Mouse (Mus musculus) kidney, embryonic 16.5 days (tissue): Measurements from ENCODE around the gene Pex11b. TPM values are rescaled to one million over a fixed set of nuclear protein-coding genes. Genes with fewer than 3 reads are reported as not detected.

Experiments used
- ATAC-seq: fragments of 200-750 bp; cut with Nextera tagmentation; 2 replicates; pipeline ENCODE4 v1.8.0; 2017; ENCODE audit warnings: moderate TSS enrichment; ENCODE audit not compliant: low FRiP score, low TSS enrichment
- H3K27ac ChIP-seq: fragments of 300-500 bp; sonication (generic); 2 replicates; pipeline ENCODE4 v1.5.1; 2014; ENCODE audit warnings: low read length
- H3K27me3 ChIP-seq: fragments of 300-500 bp; sonication (generic); 2 replicates; pipeline ENCODE4 v1.6.1; 2014; ENCODE audit warnings: low read length, control low read depth, mixed read lengths; ENCODE audit not compliant: insufficient read depth
- H3K36me3 ChIP-seq: fragments of 300-500 bp; sonication (generic); 2 replicates; pipeline ENCODE4 v1.6.1; 2014; ENCODE audit warnings: low read length, control low read depth, mixed read lengths; ENCODE audit not compliant: insufficient read depth
- H3K4me1 ChIP-seq: fragments of 300-500 bp; sonication (generic); 2 replicates; pipeline ENCODE4 v1.6.1; 2014; ENCODE audit warnings: low read length, control low read depth, mixed read lengths; ENCODE audit not compliant: insufficient read depth
- H3K4me2 ChIP-seq: fragments of 300-500 bp; sonication (generic); replicated peaks from 2 replicates; pipeline ENCODE4 v1.6.1; 2014; ENCODE audit warnings: low read depth, low read length
- H3K4me3 ChIP-seq: fragments of 300-500 bp; sonication (generic); 2 replicates; pipeline ENCODE4 v1.5.1; 2014; ENCODE audit warnings: mild to moderate bottlenecking, low read length
- H3K9ac ChIP-seq: fragments of 300-500 bp; sonication (generic); replicated peaks from 2 replicates; pipeline ENCODE4 v1.6.1; 2014; ENCODE audit warnings: low read length
- H3K9me3 ChIP-seq: fragments of 300-500 bp; sonication (generic); 2 replicates; pipeline ENCODE4 v1.6.1; 2016; ENCODE audit warnings: low read length, control low read depth
- WGBS: fragments of 180-500 bp; shearing (Covaris S2); extraction: QIAGEN DNeasy Blood & Tissue Kit; methylation state at CpG from one replicate; pipeline ENCODE4 v1.1.7; 2014; 5-methylcytosine and 5-hydroxymethylcytosine counted together
- polyA plus RNA-seq: library from polyadenylated mRNA; unstranded; fragments of >200 nt; fragmentation: Nextera tagmentation; extraction: Ambion mirVana; gene quantifications from 2 replicates; pipeline ENCODE4 v1.2.1, GENCODE M21; 2015

Pex11b gene
- polyA plus RNA-seq, result 56.4 and 60.6 TPM in 2 replicates

DNA sequence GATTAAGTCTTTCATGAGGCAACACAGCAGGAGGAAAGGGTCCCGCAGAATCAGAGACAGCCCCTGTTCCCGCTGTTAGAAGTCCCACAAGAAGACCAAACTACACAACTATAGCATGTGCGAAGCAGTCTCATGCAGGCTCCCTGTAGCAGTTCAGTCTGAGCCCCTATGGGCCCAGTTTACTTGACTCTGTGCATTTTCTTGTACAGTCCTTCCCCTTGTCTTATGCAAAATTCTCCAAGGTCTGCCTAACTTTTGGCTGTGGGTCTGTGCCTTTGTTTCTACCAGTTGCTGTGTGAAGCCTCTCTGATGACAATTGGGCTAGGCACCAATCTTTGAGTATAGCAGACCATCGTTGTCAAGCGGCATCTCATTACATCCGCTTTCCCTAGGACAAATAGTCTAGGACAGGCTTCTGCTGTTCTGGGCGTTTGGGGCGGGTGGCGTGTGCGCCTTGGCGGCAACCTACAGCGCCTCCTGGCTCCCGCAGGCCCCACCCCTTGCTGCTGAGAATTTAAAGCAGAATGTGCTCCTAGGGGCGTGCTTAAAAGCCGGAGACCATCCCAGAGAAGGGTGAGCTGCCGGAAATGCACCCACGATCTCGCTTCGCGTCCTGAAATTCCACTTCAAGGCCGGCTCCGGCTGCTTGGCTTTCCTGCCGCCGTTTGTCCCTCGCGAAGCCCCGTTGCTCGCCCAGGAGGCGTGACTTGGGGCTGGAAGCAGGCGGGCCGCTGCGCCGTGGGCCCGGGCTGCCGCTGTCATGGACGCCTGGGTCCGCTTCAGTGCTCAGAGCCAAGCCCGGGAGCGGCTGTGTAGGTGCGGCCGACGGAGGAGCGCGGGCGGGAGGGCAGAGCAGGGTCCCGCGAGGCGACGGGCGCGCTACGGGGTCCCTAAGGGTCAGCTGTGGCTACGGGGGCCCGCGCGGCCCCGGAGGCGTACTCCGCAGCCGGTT, at the start of gene Pex11b, which contains the start of gene Gm42957:
Gene Pex11b, plus strand, starts transcription at position 449 of the 952 bp plus-strand sequence.
Gene Gm42957, plus strand, starts transcription at position 547 of the 952 bp plus-strand sequence.
- Histone ChIP-seq H3K27ac (peak within 1 kb of the TSS; percentile 90), H3K4me1 (peaks cover 30% of the 10 kb centered on the region), H3K4me2 (peak within 1 kb of the TSS; percentile 70), H3K27me3 (no peaks in the 10 kb centered on the region), H3K4me3 (peak within 1 kb of the TSS; percentile 97), H3K9me3 (no peaks in the 10 kb centered on the region), H3K36me3 (peaks cover 42% of the 10 kb centered on the region), H3K9ac (peak within 1 kb of the TSS; percentile 98)
- 2% methylated on average over 60 of the region's 60 CpGs for WGBS
- ATAC-seq, result peak; percentile 95

DNA sequence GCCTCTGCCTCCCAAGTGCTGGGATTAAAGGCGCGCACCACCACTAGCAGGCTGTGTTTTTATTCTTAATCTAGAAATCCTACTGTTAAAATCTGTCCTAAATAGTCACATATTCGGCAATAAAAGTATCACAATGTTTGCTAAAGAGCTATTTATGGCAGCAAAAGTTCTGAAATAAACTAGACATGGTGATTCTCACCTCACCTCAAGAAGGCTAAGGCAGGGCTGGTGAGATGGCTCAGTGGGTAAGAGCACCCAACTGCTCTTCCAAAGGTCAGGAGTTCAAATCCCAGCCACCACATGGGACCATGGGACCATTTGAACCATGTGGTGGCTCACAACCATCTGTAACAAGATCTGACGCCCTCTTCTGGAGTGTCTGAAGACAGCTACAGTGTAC, 44.5 kb upstream of the Pex11b start:
- ATAC-seq, result no peak
- WGBS, result 80% methylated on average over 4 of the region's 4 CpGs
- Histone ChIP-seq H3K4me3 (no peak overlapping the region), H3K4me1 (no peaks in the 10 kb centered on the region; the same call in 1 of the 2 replicates), H3K27me3 (peaks cover 9% of the 10 kb centered on the region), H3K9ac (no peak overlapping the region), H3K27ac (no peak overlapping the region), H3K9me3 (no peaks in the 10 kb centered on the region; the same call in 1 of the 2 replicates), H3K4me2 (no peak overlapping the region), H3K36me3 (no peaks in the 10 kb centered on the region)

DNA sequence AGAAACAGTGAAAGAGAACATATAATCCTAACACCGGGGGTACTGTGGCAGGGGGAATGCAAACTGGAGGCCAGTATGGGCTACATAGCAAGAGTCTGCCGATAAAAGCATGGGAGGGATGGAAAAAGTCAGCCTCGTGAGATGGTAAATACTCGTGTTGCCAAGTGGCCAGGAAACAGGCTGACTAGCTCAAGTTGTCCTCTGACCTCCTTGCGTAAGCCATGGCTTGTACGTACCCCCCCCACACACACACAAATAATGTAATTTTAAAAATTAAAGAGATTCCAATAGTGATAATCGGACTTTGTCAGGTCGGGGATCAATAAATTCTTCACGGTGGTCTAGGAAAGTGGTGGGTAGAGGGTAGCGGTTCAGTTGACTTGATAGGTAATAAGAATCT, 41.8 kb upstream of the Pex11b start:
- ATAC-seq, result no peak
- H3K36me3 ChIP-seq, result no peaks in the 10 kb centered on the region
- no peaks in the 10 kb centered on the region; the same call in 1 of the 2 replicates for H3K9me3 ChIP-seq
- H3K9ac ChIP-seq, result peak overlapping the region; percentile 85
- H3K27ac ChIP-seq, result peak overlapping the region; percentile 83; the same call in 1 of the 2 replicates
- under 1% methylated on average over 10 of the region's 10 CpGs for WGBS
- H3K4me1 ChIP-seq, result peaks cover 24% of the 10 kb centered on the region
- peak overlapping the region; percentile 77 for H3K4me3 ChIP-seq
- peaks cover 18% of the 10 kb centered on the region for H3K27me3 ChIP-seq
- H3K4me2 ChIP-seq, result peak overlapping the region; percentile 96

DNA sequence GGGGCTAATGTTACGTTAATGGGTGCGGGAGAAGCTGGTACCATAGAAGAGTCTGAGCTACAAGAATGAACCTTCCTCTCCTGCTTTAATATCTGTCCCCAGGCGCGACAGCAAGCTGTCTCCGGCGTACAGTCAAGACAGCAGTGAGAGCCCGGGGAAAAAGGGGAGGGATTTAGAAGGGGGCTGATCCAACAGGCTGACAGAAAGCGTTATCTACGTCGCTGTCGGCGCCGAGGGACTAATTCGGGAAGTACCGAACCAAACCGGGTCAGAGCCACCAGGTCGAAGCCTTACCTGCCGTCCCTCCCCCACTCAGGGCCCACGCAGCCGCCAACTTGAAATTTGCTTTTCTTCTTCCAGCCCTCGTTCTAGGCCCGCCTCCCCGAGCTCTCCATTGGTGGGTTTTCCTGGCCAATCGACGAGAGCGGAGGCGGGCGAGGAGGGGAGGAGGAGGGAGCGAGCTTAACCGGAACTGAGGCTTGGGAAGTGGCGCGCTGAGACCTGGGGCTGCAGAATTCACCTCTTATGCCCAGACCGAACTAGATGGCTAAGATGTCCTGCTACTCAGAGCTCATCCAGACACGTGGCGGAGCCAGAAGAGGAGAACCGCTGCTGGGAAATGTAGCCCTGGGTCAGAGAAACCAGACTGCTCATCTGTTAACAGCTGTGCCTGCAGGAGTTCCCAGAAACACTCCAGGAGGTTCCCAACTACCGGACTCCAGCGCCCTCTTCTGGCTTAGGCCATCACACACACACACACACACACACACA, 41.2 kb upstream of the Pex11b start, which contains the start of gene Polr3gl:
Gene Polr3gl, minus strand, starts transcription at position 392 of the 771 bp plus-strand sequence.
- peaks cover 22% of the 10 kb centered on the region for H3K27me3 ChIP-seq
- WGBS, result under 1% methylated on average over 38 of the region's 38 CpGs
- peaks cover 28% of the 10 kb centered on the region for H3K4me1 ChIP-seq

DNA sequence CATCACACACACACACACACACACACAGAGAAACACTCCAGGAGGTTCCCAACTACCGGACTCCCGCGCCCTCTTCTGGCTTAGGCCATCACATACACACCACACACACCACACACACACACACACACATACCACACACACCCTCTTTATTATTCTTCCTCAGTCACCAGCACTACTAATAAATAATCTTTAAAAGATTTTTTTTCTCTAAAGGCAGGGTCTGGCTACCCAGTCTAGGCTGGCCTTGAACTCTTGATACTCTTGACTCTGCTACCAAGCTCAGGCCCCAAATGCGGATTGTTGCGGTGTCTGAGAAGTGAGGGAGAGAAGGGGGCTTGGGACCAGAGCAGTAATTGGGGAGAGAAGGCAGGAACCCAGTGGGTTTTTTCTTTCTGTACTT, 40.3 kb upstream of the Pex11b start:
- ATAC-seq, result no peak
- Histone ChIP-seq H3K27ac (no peak overlapping the region), H3K4me2 (no peak overlapping the region), H3K4me1 (peaks cover 29% of the 10 kb centered on the region), H3K36me3 (no peaks in the 10 kb centered on the region), H3K27me3 (peaks cover 25% of the 10 kb centered on the region), H3K9ac (no peak overlapping the region), H3K4me3 (no peak overlapping the region), H3K9me3 (no peaks in the 10 kb centered on the region)
- whole genome bisulfite sequencing, result 72% methylated on average over 5 of the region's 5 CpGs

More for the DNA sequence above, 41.2 kb upstream of the Pex11b start, which contains the start of gene Polr3gl:
- Histone ChIP-seq H3K9me3 (no peaks in the 10 kb centered on the region; the same call in 1 of the 2 replicates), H3K27ac (peak within 1 kb of the TSS; percentile 83), H3K36me3 (no peaks in the 10 kb centered on the region), H3K4me3 (peak within 1 kb of the TSS; percentile 77), H3K9ac (peak within 1 kb of the TSS; percentile 85), H3K4me2 (peak within 1 kb of the TSS; percentile 96)
- ATAC-seq, result peak; percentile 89

DNA sequence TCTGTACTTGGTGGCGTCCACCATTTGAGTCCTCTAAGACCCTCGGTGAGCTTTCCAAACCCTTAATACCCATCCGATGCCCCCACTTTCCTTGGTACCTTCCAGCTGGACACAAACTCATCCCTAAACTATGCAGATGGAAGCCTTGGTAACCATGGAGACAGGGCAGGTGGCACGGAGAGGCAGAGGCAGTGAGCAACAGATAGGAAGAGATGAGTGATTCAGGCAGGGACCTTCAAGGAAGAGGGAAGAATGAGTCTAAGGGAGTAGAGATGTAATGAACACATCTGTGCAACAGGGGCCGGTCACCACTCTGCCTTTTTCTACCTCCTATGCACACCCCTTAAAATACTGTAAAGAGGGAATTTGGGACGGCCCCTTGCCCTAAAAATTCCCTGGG, 39.5 kb upstream of the Pex11b start:
- WGBS, result 29% methylated on average over 6 of the region's 6 CpGs
- Histone ChIP-seq H3K4me1 (peaks cover 33% of the 10 kb centered on the region), H3K9me3 (no peaks in the 10 kb centered on the region), H3K4me3 (peak overlapping the region; percentile 53; the same call in 1 of the 2 replicates), H3K4me2 (peak overlapping the region; percentile 69; the same call in 1 of the 2 replicates), H3K36me3 (no peaks in the 10 kb centered on the region), H3K27ac (no peak overlapping the region), H3K9ac (peak overlapping the region; percentile 63; the same call in 1 of the 2 replicates), H3K27me3 (peaks cover 25% of the 10 kb centered on the region)
- no peak for ATAC-seq

DNA sequence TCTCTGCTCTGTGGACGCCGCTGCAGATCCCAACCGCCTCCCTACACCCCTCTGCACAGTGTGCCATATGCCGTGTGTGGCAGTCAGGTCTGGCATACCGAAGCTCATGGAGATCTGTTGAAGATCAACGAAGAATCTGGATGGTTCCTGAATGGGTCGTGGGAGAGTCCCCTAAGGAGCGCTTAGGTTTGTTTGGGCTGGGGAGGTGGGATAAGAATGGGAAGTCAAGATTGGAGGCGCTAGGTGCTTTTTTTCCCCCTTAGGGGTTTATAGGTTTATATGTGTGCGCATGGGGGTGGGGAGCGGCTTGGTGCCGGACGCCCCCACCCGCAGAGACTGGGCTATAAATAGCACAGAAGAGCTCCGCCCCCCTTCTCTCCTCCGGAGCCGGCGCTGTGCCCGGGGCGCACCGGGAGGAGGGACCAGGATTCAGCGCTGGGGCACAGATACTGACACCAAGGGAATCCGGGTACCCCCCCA, 38.9 kb upstream of the Pex11b start, which contains the start of gene Ankrd34a:
Gene Ankrd34a, plus strand, starts transcription at position 409 of the 480 bp plus-strand sequence.
- no peak for ATAC-seq
- Histone ChIP-seq H3K27ac (peak within 1 kb of the TSS; percentile 64; the same call in 1 of the 2 replicates), H3K4me1 (peaks cover 33% of the 10 kb centered on the region), H3K9ac (peak within 1 kb of the TSS; percentile 63), H3K9me3 (no peaks in the 10 kb centered on the region), H3K27me3 (peaks cover 25% of the 10 kb centered on the region), H3K4me3 (peak within 1 kb of the TSS; percentile 53), H3K36me3 (no peaks in the 10 kb centered on the region), H3K4me2 (peak within 1 kb of the TSS; percentile 69)
- WGBS, result under 1% methylated on average over 23 of the region's 23 CpGs

DNA sequence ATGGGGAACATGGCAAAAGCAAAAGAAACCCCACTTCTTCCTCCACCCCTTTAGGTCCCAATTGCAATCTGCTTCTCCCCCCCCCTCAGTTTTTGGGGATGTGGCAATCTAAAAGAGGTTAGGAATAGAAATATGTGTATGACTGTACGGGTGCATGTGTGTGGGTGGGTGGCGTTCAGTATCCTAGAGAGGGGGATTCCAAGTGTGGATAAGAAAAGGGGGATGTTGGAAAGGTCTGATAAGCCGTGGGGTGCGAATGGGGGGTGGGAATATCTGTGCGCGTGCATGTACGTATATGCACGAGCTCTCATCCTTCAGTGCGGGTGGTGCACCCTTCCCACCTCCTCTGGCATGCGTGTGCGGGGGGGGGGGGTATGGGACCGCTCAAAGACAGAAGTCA, 38.3 kb upstream of the Pex11b start:
- Histone ChIP-seq H3K27ac (no peak overlapping the region), H3K9ac (peak overlapping the region; percentile 63), H3K27me3 (peaks cover 28% of the 10 kb centered on the region), H3K4me3 (peak overlapping the region; percentile 53), H3K9me3 (no peaks in the 10 kb centered on the region), H3K4me1 (peaks cover 33% of the 10 kb centered on the region), H3K4me2 (peak overlapping the region; percentile 69), H3K36me3 (no peaks in the 10 kb centered on the region)
- WGBS, result 4% methylated on average over 9 of the region's 12 CpGs
- no peak for ATAC-seq

DNA sequence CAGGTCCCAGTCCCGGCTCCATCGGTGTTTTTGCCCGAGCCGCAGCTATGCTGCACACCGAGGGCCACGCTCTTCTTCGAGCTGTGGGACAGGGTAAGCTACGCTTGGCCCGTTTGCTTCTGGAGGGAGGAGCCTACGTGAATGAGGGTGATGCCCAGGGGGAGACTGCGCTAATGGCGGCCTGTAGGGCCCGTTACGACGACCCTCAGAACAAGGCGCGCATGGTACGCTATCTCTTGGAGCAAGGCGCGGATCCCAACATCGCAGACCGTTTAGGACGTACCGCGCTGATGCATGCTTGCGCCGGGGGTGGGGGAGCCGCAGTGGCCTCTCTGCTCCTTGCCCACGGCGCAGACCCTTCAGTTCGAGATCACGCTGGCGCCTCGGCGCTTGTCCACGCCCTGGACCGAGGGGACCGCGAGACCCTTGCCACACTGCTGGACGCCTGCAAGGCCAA, 37.7 kb upstream of the Pex11b start:
- H3K4me3 ChIP-seq, result peak overlapping the region; percentile 53
- ATAC-seq, result no peak
- H3K4me2 ChIP-seq, result peak overlapping the region; percentile 69
- H3K27ac ChIP-seq, result peak overlapping the region; percentile 64; the same call in 1 of the 2 replicates
- H3K36me3 ChIP-seq, result no peaks in the 10 kb centered on the region
- H3K9me3 ChIP-seq, result no peaks in the 10 kb centered on the region
- 0% methylated on average over 40 of the region's 40 CpGs for WGBS
- peaks cover 28% of the 10 kb centered on the region for H3K27me3 ChIP-seq
- peaks cover 35% of the 10 kb centered on the region for H3K4me1 ChIP-seq
- peak overlapping the region; percentile 63 for H3K9ac ChIP-seq
